Mouse (Mus musculus): ENCODE results near the gene Glycam1.

Glycam1 gene

GRCm38 (mm10) chr15:103519386-103520378 lies 45.2 kb downstream of the Glycam1 start:
- no peak for DNase-seq (ENCODE audit: low read depth, low spot score)

DNA sequence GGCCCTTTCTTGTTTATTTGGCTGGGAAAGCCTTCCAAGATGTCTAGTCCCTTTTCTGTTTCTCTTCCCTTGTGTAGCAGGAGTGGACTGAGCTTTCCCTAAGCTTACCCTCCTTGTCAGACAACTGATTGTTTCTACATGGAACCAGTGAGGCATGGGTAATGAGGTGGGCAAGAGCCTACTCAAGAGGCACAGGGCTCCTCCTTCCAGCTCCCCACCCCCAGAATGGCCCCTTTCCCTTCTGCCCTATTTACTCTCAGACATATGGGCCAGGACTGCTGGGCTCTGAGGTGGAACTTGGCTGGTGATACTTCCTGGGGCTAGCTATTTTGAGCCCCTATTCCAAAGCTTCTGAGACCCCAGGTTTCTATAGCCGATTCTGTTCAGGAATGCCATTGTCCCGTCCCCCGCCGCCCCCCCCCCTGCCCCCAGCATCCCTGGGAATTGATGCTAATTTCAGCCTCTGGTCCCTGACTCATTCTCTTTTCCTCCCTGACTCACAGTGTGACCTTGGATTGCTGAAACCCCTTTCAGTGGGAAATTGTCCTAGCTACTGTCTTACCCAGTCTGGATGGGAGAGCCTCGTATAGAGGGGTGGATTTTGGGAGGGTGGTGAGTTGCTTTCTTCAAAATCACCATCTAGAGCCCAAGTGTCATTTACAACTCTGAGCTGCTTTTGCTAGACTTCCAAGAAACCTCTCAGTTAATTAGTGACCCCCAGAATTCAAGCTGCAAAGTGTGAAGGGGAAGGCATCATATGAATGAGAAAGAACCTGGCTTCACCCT lies 46.1 kb downstream of the Glycam1 start:
- no peak for DNase-seq (ENCODE audit: low read depth, low spot score)

DNA sequence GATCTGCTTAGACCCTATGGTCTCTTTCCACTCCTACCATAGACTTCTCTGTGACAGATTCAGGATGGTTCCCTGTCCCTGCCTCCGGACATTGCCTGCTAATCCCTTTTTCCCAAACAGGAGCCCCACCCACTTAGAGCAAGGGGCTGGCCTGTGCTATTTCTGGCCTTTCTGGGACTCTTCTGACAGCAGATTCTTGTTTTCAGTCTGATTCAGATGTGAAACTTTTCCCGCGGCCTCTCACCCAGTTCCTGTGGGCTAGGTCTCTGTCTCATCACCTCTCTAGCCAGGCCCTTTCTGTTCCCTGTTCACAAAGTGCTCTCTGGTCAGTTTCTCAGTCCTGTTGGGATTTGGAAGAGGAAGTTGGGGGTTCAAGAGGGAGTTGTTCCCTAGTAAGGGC lies 50.0 kb downstream of the Glycam1 start:
- no peak for DNase-seq (ENCODE audit: low read depth, low spot score)

DNA sequence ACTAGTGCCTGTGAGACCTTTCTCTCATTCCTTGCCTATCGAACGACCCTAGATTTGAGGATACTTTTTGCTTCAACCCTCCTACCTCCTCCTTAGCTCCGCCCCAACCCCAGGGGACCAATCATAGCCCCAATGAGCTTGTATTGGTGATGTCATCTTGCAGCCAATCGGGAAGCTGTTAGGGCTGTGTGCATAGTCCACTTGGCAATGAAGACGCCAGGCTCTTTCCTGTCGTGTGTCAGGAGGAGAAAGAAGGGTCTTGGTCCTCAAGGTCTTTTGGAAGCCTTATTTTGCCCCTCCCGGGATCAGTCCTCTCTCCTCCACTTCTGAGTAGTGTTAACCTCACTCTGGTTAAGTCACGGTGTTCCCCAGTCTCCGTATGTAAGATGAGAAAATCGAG lies 50.8 kb downstream of the Glycam1 start:
- peak; percentile 16 for DNase-seq (ENCODE audit: low read depth, low spot score)

DNA sequence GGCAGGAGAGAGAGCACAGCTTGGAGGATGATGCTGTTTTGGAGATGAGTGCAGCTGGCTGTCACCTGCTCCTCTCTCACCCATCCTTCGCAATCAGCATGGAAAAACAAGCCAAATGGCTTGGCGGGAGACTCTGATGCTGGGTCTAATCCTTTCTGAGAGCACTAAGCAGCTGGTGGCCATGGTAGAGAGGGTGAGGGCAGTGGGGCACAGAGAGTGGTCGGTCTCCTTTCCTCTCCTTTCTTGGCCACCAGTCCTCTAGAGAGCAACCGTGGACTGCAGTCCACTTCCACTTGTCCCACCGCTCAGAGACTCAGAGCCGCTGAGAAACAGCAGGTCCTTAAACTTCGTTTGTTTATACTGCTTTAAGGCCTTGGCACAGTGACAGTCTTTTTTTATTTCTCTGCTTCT lies 51.3 kb downstream of the Glycam1 start:
- DNase-seq (ENCODE audit: low read depth, low spot score) = no peak

All from CD4-positive helper T cell, adult 2 months (primary cell).